In the genomic region with DNA sequence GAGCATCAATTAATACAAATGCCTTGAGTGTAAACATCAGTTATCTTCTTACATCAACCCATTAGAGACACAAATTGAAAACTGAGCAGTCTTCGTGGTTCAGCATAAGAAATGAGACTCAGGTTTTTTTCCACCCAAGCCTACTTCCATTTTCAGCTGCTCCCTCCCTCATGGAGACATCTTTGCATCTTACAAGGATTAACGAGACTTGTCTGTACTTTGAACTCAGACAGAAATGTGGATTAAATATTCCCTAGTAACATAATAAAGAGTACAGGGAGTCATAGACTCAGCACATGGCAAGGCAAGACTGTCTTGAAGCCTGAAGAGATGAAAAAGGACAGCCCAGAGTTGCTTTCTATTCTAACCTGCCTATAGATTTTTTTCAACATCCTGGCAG, we compare ENCODE assay signal across 24 mouse cellular contexts.
DNase-seq lines count a peak whose midpoint lies in the region; ATAC-seq and TF ChIP-seq lines count a peak whose summit lies in the region.
"Had no signal": no experiment of that assay in that cellular context is flagged by ENCODE, and none has a peak within 500 bp of the region (broad histone marks: within the 10 kb centered on the region; RNA-seq: fewer than 3 reads in every experiment).

No protein-coding gene starts in this region.

- H3K9me3 ChIP-seq in stomach, embryonic 14.5 days (ENCODE audit: control insufficient read depth, low read depth, low read length): no peaks in the 10 kb centered on the region
- H3K9me3 ChIP-seq in stomach, postnatal 0 days (ENCODE audit: control insufficient read depth, low read length): no peaks in the 10 kb centered on the region
- no peaks in the 10 kb centered on the region for H3K9me3 ChIP-seq in kidney, embryonic 16.5 days (ENCODE audit: low read length)
- H3K9me3 ChIP-seq: embryonic facial prominence, embryonic 15.5 days; forebrain, embryonic 12.5 days had no signal

- 48% methylated on average over 2 of the region's 2 CpGs for WGBS in stomach, embryonic 14.5 days
- 61% methylated on average over 2 of the region's 2 CpGs for WGBS in stomach, postnatal 0 days
- WGBS in kidney, embryonic 16.5 days: 43% methylated on average over 2 of the region's 2 CpGs

- no peak for ATAC-seq in stomach, embryonic 14.5 days (ENCODE audit: insufficient number of reproducible peaks, insufficient read depth, low FRiP score, low read depth)
- ATAC-seq in stomach, postnatal 0 days (ENCODE audit: low FRiP score, low TSS enrichment): no peak
- ATAC-seq in kidney, embryonic 16.5 days (ENCODE audit: low FRiP score, low TSS enrichment): peak; percentile 70
- ATAC-seq: CD4-positive, CD25-positive, alpha-beta regulatory T cell, adult 4 months; forebrain, postnatal 0 days; hindbrain, postnatal 0 days had no signal

- H3K27me3 ChIP-seq in stomach, embryonic 14.5 days (ENCODE audit: control insufficient read depth, insufficient read depth, low read length): no peaks in the 10 kb centered on the region
- H3K27me3 ChIP-seq in stomach, postnatal 0 days (ENCODE audit: control insufficient read depth, insufficient read depth, low read length): no peaks in the 10 kb centered on the region
- no peaks in the 10 kb centered on the region for H3K27me3 ChIP-seq in kidney, embryonic 16.5 days (ENCODE audit: insufficient read depth, low read length)
- H3K27me3 ChIP-seq: embryonic facial prominence, embryonic 15.5 days; forebrain, embryonic 12.5 days had no signal

- H3K4me3 ChIP-seq in stomach, embryonic 14.5 days (ENCODE audit: low read depth, low read length): no peak overlapping the region
- H3K4me3 ChIP-seq in stomach, postnatal 0 days (ENCODE audit: low read depth, low read length): no peak overlapping the region
- H3K4me3 ChIP-seq in kidney, embryonic 16.5 days (ENCODE audit: low read length): no peak overlapping the region
- H3K4me3 ChIP-seq: embryonic facial prominence, embryonic 15.5 days; forebrain, embryonic 12.5 days had no signal

- H3K36me3 ChIP-seq in stomach, embryonic 14.5 days (ENCODE audit: control insufficient read depth, insufficient read depth, low read length): no peaks in the 10 kb centered on the region
- no peaks in the 10 kb centered on the region for H3K36me3 ChIP-seq in stomach, postnatal 0 days (ENCODE audit: control insufficient read depth, insufficient read depth, low read length)
- H3K36me3 ChIP-seq in kidney, embryonic 16.5 days (ENCODE audit: insufficient read depth, low read length): no peaks in the 10 kb centered on the region
- H3K36me3 ChIP-seq: embryonic facial prominence, embryonic 15.5 days; forebrain, embryonic 12.5 days had no signal

- H3K4me1 ChIP-seq in stomach, embryonic 14.5 days (ENCODE audit: control insufficient read depth, insufficient read depth, low read length): peaks cover 21% of the 10 kb centered on the region; the same call in 1 of the 2 replicates
- H3K4me1 ChIP-seq in stomach, postnatal 0 days (replicated peaks; ENCODE audit: control insufficient read depth, insufficient read depth): no peaks in the 10 kb centered on the region
- H3K4me1 ChIP-seq in kidney, embryonic 16.5 days (ENCODE audit: insufficient read depth, low read length): no peaks in the 10 kb centered on the region

- TF ChIP-seq CTCF in stomach, postnatal 0 days (IDR thresholded peaks at IDR 0.05; ENCODE audit: low read depth): no peak

- H3K9ac ChIP-seq in stomach, embryonic 14.5 days (replicated peaks; ENCODE audit: low read depth, low read length): no peak overlapping the region
- no peak overlapping the region for H3K9ac ChIP-seq in stomach, postnatal 0 days (ENCODE audit: low read length)
- H3K9ac ChIP-seq in kidney, embryonic 16.5 days (replicated peaks; ENCODE audit: low read length): no peak overlapping the region
- H3K9ac ChIP-seq: embryonic facial prominence, embryonic 15.5 days; forebrain, embryonic 12.5 days; forebrain, postnatal 0 days; liver, embryonic 14.5 days had no signal

- peak; percentile 35 for DNase-seq in kidney, adult 11 months
- DNase-seq in kidney, adult 18-20 months: no peak
- DNase-seq in stomach, postnatal 0 days (ENCODE audit: low spot score): no peak
- DNase-seq in urinary bladder, postnatal 36 days (ENCODE audit: low spot score in 2 of 2): no peak
- DNase-seq in left cerebral cortex, adult 18-20 months (ENCODE audit: low spot score in 2 of 2): no peak
- DNase-seq: adrenal gland, postnatal 25 days; cerebellum, adult 18-20 months; cerebellum, postnatal 10 days; forebrain, postnatal 0 days; gastrocnemius, postnatal 10 days; heart, postnatal 14 days; liver; lung, adult 2 months; lung, postnatal 10 days; midbrain, embryonic 14.5 days; right cerebral cortex, postnatal 4 days; thymus, postnatal 14 days had no signal

- no peak for TF ChIP-seq EP300 in stomach, postnatal 0 days (optimal IDR thresholded peaks at IDR 0.05)

- H3K27ac ChIP-seq in stomach, embryonic 14.5 days (ENCODE audit: low read length): peak overlapping the region; percentile 88; the same call in 1 of the 2 replicates
- H3K27ac ChIP-seq in stomach, postnatal 0 days (replicated peaks): no peak overlapping the region
- H3K27ac ChIP-seq in kidney, embryonic 16.5 days (ENCODE audit: low read length): peak overlapping the region; percentile 70; the same call in 1 of the 2 replicates
- H3K27ac ChIP-seq: forebrain, embryonic 12.5 days; hindbrain, postnatal 0 days; liver, embryonic 14.5 days had no signal

- no peak overlapping the region for H3K4me2 ChIP-seq in stomach, embryonic 14.5 days (replicated peaks; ENCODE audit: low read depth, low read length)
- no peak overlapping the region for H3K4me2 ChIP-seq in stomach, postnatal 0 days (replicated peaks; ENCODE audit: low read depth)
- H3K4me2 ChIP-seq in kidney, embryonic 16.5 days (replicated peaks; ENCODE audit: low read depth, low read length): no peak overlapping the region
- H3K4me2 ChIP-seq: embryonic facial prominence, embryonic 15.5 days; forebrain, embryonic 12.5 days had no signal
